Mouse (Mus musculus): ENCODE measurements around the gene Exoc3l2. TPM values are rescaled to one million over a fixed set of nuclear protein-coding genes. Genes with fewer than 3 reads are reported as not detected.

Gene Exoc3l2
- polyA plus RNA-seq, 1 experiment, result 0.94 TPM

GRCm38 (mm10) chr7:19501658-19502057 lies 38.5 kb downstream of the Exoc3l2 start:
- WGBS, result 83% methylated on average over 4 of the region's 4 CpGs
- Histone ChIP-seq H3K27ac (ENCODE audit: control insufficient read depth, insufficient read depth, low read length) (no peak overlapping the region), H3K4me1 (replicated peaks; ENCODE audit: control insufficient read depth, insufficient read depth, low read length) (0 out of 2 replicates have a peak, but pooled peaks cover 4% of the 10 kb centered on the region), H3K36me3 (ENCODE audit: control insufficient read depth, insufficient read depth, low read length) (no peaks in the 10 kb centered on the region), H3K27me3 (ENCODE audit: control insufficient read depth, insufficient read depth, low read length) (no peaks in the 10 kb centered on the region), H3K4me3 (ENCODE audit: control insufficient read depth, insufficient read depth, low read length) (no peak overlapping the region)
- no peak for DNase-seq
- TF ChIP-seq CTCF (IDR thresholded peaks at IDR 0.05; ENCODE audit: borderline replicate concordance, control insufficient read depth, extremely low read depth, insufficient read depth, low read length, poor library complexity) (no peak), POLR2A (IDR thresholded peaks at IDR 0.05; ENCODE audit: control insufficient read depth, extremely low read depth, insufficient read depth, low read length, poor library complexity) (no peak)

GRCm38 (mm10) chr7:19503481-19504068 lies 40.4 kb downstream of the Exoc3l2 start:
- Histone ChIP-seq H3K27me3 (ENCODE audit: control insufficient read depth, insufficient read depth, low read length) (no peaks in the 10 kb centered on the region), H3K27ac (ENCODE audit: control insufficient read depth, insufficient read depth, low read length) (no peak overlapping the region), H3K4me3 (ENCODE audit: control insufficient read depth, insufficient read depth, low read length) (no peak overlapping the region), H3K4me1 (replicated peaks; ENCODE audit: control insufficient read depth, insufficient read depth, low read length) (peaks cover 14% of the 10 kb centered on the region; the same call in 1 of the 2 replicates), H3K36me3 (ENCODE audit: control insufficient read depth, insufficient read depth, low read length) (no peaks in the 10 kb centered on the region)
- DNase-seq, result peak; percentile 42
- no peak for TF ChIP-seq POLR2A (IDR thresholded peaks at IDR 0.05; ENCODE audit: control insufficient read depth, extremely low read depth, insufficient read depth, low read length, poor library complexity)
- TF ChIP-seq CTCF (IDR thresholded peaks at IDR 0.05; ENCODE audit: borderline replicate concordance, control insufficient read depth, extremely low read depth, insufficient read depth, low read length, poor library complexity), result peak; percentile 48; the same call in 1 of the 2 replicates
- WGBS, result 28% methylated on average over 5 of the region's 5 CpGs

GRCm38 (mm10) chr7:19506326-19506725 lies 43.2 kb downstream of the Exoc3l2 start:
- no peak for DNase-seq
- WGBS, result 51% methylated on average over 6 of the region's 6 CpGs
- Histone ChIP-seq H3K36me3 (ENCODE audit: control insufficient read depth, insufficient read depth, low read length) (no peaks in the 10 kb centered on the region), H3K27me3 (ENCODE audit: control insufficient read depth, insufficient read depth, low read length) (no peaks in the 10 kb centered on the region), H3K4me3 (ENCODE audit: control insufficient read depth, insufficient read depth, low read length) (no peak overlapping the region), H3K4me1 (replicated peaks; ENCODE audit: control insufficient read depth, insufficient read depth, low read length) (peaks cover 20% of the 10 kb centered on the region), H3K27ac (ENCODE audit: control insufficient read depth, insufficient read depth, low read length) (no peak overlapping the region)
- TF ChIP-seq POLR2A (IDR thresholded peaks at IDR 0.05; ENCODE audit: control insufficient read depth, extremely low read depth, insufficient read depth, low read length, poor library complexity), result no peak
- no peak for TF ChIP-seq CTCF (IDR thresholded peaks at IDR 0.05; ENCODE audit: borderline replicate concordance, control insufficient read depth, extremely low read depth, insufficient read depth, low read length, poor library complexity)

- Histone ChIP-seq H3K27ac (ENCODE audit: control insufficient read depth, insufficient read depth, low read length) (no peak overlapping the region), H3K4me3 (ENCODE audit: control insufficient read depth, insufficient read depth, low read length) (peak overlapping the region; percentile 95), H3K36me3 (ENCODE audit: control insufficient read depth, insufficient read depth, low read length) (no peaks in the 10 kb centered on the region), H3K4me1 (replicated peaks; ENCODE audit: control insufficient read depth, insufficient read depth, low read length) (peaks cover 20% of the 10 kb centered on the region), H3K27me3 (ENCODE audit: control insufficient read depth, insufficient read depth, low read length) (no peaks in the 10 kb centered on the region)
- peak; percentile 52 for DNase-seq
- 5% methylated on average over 71 of the region's 71 CpGs for whole genome bisulfite sequencing
- TF ChIP-seq POLR2A (IDR thresholded peaks at IDR 0.05; ENCODE audit: control insufficient read depth, extremely low read depth, insufficient read depth, low read length, poor library complexity), result 0 out of 2 replicates have a peak, but pooled peaks have one; percentile 36
- TF ChIP-seq CTCF (IDR thresholded peaks at IDR 0.05; ENCODE audit: borderline replicate concordance, control insufficient read depth, extremely low read depth, insufficient read depth, low read length, poor library complexity), result 0 out of 2 replicates have a peak, but pooled peaks have one; percentile 11
Observed at GRCm38 (mm10) chr7:19506969-19507611, 44.0 kb downstream of the Exoc3l2 start.

GRCm38 (mm10) chr7:19507612-19507981 lies 44.5 kb downstream of the Exoc3l2 start:
- DNase-seq, result no peak
- Histone ChIP-seq H3K36me3 (ENCODE audit: control insufficient read depth, insufficient read depth, low read length) (no peaks in the 10 kb centered on the region), H3K4me3 (ENCODE audit: control insufficient read depth, insufficient read depth, low read length) (peak overlapping the region; percentile 95), H3K27me3 (ENCODE audit: control insufficient read depth, insufficient read depth, low read length) (no peaks in the 10 kb centered on the region), H3K27ac (ENCODE audit: control insufficient read depth, insufficient read depth, low read length) (no peak overlapping the region), H3K4me1 (replicated peaks; ENCODE audit: control insufficient read depth, insufficient read depth, low read length) (peaks cover 20% of the 10 kb centered on the region)
- 8% methylated on average over 18 of the region's 18 CpGs for WGBS
- TF ChIP-seq POLR2A (IDR thresholded peaks at IDR 0.05; ENCODE audit: control insufficient read depth, extremely low read depth, insufficient read depth, low read length, poor library complexity) (0 out of 2 replicates have a peak, but pooled peaks have one; percentile 4), CTCF (IDR thresholded peaks at IDR 0.05; ENCODE audit: borderline replicate concordance, control insufficient read depth, extremely low read depth, insufficient read depth, low read length, poor library complexity) (no peak)

- Histone ChIP-seq H3K4me1 (replicated peaks; ENCODE audit: control insufficient read depth, insufficient read depth, low read length) (peaks cover 20% of the 10 kb centered on the region), H3K36me3 (ENCODE audit: control insufficient read depth, insufficient read depth, low read length) (no peaks in the 10 kb centered on the region), H3K4me3 (ENCODE audit: control insufficient read depth, insufficient read depth, low read length) (peak within 1 kb of the TSS; percentile 95), H3K27me3 (ENCODE audit: control insufficient read depth, insufficient read depth, low read length) (no peaks in the 10 kb centered on the region), H3K27ac (ENCODE audit: control insufficient read depth, insufficient read depth, low read length) (peak within 1 kb of the TSS; percentile 39; the same call in 1 of the 2 replicates)
- TF ChIP-seq POLR2A (IDR thresholded peaks at IDR 0.05; ENCODE audit: control insufficient read depth, extremely low read depth, insufficient read depth, low read length, poor library complexity) (peak; percentile 31; the same call in 1 of the 2 replicates), CTCF (IDR thresholded peaks at IDR 0.05; ENCODE audit: borderline replicate concordance, control insufficient read depth, extremely low read depth, insufficient read depth, low read length, poor library complexity) (0 out of 2 replicates have a peak, but pooled peaks have one; percentile 8)
- under 1% methylated on average over 56 of the region's 56 CpGs for WGBS
- peak; percentile 93 for DNase-seq
Observed at GRCm38 (mm10) chr7:19508150-19508923, 45.2 kb downstream of the Exoc3l2 start, which contains the start of the genes Bloc1s3 and Trappc6a. Gene Bloc1s3 (minus strand): TSS chr7:19508367. Gene Trappc6a (plus strand): TSS chr7:19508395.

Data from thymus, adult 2 months (tissue).